Mouse (Mus musculus) thymus, adult 2 months (tissue): ENCODE data around the gene Arrdc2. TPM values are rescaled to one million over a fixed set of nuclear protein-coding genes. Genes with fewer than 3 reads are reported as not detected.
"Not testable (repeated sequence)": the region's sequence is repeated elsewhere in the genome, so short reads cannot be mapped to it uniquely, and the experiment has no call there.

Experiments
- DNase-seq: peaks from one replicate; pipeline ENCODE4 v3.0.0; 2021
- H3K27ac ChIP-seq: fragments of 200-500 bp; 2 replicates; pipeline ENCODE4 v1.5.1; 2012; ENCODE audit warnings: low read length, control low read depth; ENCODE audit not compliant: control insufficient read depth, insufficient read depth
- H3K27me3 ChIP-seq: fragments of 200-500 bp; 2 replicates; pipeline ENCODE4 v1.6.1; 2012; ENCODE audit warnings: mild to moderate bottlenecking, low read length, moderate library complexity, mixed read lengths; ENCODE audit not compliant: control insufficient read depth, insufficient read depth
- H3K36me3 ChIP-seq: fragments of 200-500 bp; 2 replicates; pipeline ENCODE4 v1.6.1; 2012; ENCODE audit warnings: mild to moderate bottlenecking, low read length, moderate library complexity; ENCODE audit not compliant: control insufficient read depth, insufficient read depth
- H3K4me1 ChIP-seq: fragments of 200-500 bp; replicated peaks from 2 replicates; pipeline ENCODE4 v1.6.1; 2012; ENCODE audit warnings: low read length; ENCODE audit not compliant: control insufficient read depth, insufficient read depth
- H3K4me3 ChIP-seq: fragments of 200-500 bp; 2 replicates; pipeline ENCODE4 v1.5.1; 2012; ENCODE audit warnings: mild to moderate bottlenecking, low read length, control low read depth, moderate library complexity; ENCODE audit not compliant: control insufficient read depth, insufficient read depth
- CTCF ChIP-seq: fragments of 200-500 bp; IDR thresholded peaks from 2 replicates; pipeline ENCODE4 v1.5.1; 2012; ENCODE audit warnings: mild to moderate bottlenecking, control low read depth, low read length, moderate library complexity, borderline replicate concordance; ENCODE audit not compliant: control insufficient read depth, poor library complexity, insufficient read depth; ENCODE audit errors: extremely low read depth
- POLR2A ChIP-seq: fragments of 200-500 bp; IDR thresholded peaks from 2 replicates; pipeline ENCODE4 v1.6.1; 2012; ENCODE audit warnings: mild to moderate bottlenecking, low read length, control low read depth, moderate library complexity; ENCODE audit not compliant: control insufficient read depth, poor library complexity, insufficient read depth; ENCODE audit errors: extremely low read depth
- WGBS: fragments of 180-500 bp; shearing (Covaris S2); methylation state at CpG from one replicate; pipeline ENCODE4 v1.1.7; 2018; 5-methylcytosine and 5-hydroxymethylcytosine counted together
- polyA plus RNA-seq: library from polyadenylated mRNA; depleted of rRNA; stranded (reverse); fragments of >200 nt; gene quantifications from 2 replicates; pipeline ENCODE4 v1.2.3, GENCODE M21; 2012

Arrdc2 gene
- polyA plus RNA-seq, 1 experiment = 77.4 TPM

DNA sequence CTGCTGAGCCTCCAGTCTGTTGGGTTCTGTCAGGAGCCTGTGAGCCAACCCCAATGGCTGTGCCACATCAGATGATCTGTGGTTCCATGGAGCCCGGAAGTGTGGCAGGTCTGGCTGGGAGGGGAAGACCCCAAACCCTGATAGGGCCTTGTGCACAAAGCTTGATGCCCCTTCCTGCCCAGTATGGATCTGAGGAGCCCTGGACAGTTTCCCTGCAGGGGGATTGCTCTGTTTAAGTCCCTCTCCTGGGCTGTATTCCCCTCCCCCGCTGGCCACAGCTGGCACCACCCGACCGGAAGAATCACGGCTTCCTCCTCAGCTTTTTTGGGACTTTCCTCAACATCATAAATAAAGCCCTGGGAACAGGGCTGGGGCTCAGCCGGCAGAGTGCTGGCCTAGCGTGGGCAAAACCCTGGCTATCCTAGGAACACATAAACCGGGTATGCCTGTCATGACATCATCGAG is 6.5 kb downstream of the Arrdc2 start:
- H3K27me3 ChIP-seq = no peaks in the 10 kb centered on the region
- TF ChIP-seq CTCF = no peak
- no peak for TF ChIP-seq POLR2A
- no peak overlapping the region for H3K4me3 ChIP-seq
- peaks cover 17% of the 10 kb centered on the region for H3K4me1 ChIP-seq
- 19% methylated on average over 9 of the region's 9 CpGs for WGBS
- H3K27ac ChIP-seq = no peak overlapping the region
- DNase-seq = no peak
- no peaks in the 10 kb centered on the region for H3K36me3 ChIP-seq

DNA sequence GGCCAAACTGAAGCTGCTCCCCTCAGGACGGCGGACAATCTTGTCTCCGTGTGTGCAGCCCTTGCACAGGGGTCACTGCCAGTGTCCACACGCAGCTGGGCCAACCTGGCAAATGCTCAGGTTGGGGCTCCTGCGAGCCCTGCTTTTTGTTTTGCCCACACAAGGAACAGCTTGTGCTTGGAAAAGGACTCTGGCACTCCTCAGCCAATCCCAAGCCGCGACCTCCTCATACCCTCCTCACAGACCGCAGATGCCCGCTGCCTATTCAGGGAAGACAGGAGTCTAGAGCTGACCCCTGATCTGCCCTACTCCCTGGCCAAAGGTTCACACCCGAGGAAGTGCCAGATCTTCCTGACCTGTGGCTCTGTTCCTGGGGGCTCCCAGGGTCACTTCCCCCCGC is 7.1 kb downstream of the Arrdc2 start:
- TF ChIP-seq POLR2A (no peak), CTCF (no peak)
- WGBS = 79% methylated on average over 11 of the region's 11 CpGs
- no peaks in the 10 kb centered on the region for H3K36me3 ChIP-seq
- H3K27ac ChIP-seq = no peak overlapping the region
- no peaks in the 10 kb centered on the region for H3K27me3 ChIP-seq
- no peak overlapping the region for H3K4me3 ChIP-seq
- DNase-seq = no peak
- peaks cover 17% of the 10 kb centered on the region for H3K4me1 ChIP-seq

DNA sequence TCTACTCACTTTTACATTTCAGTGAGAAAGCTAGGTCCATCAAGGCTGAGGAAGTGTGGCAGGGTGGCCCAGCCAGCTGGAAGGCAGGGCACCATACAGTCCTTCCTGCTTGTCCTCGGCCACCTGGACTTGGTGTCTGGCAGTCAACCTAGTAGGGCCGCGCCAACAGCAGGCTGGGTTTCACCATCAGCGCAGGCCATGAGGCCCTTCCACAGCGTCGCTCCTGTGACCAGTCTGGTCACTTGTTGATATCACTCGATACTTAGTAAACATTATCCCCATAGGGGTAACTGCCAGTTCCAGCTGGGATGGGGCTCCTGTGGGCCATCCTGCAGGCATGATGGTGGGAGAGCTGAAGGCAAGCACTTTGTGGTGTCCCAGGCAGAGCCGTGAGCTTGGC is 8.0 kb downstream of the Arrdc2 start:
- Histone ChIP-seq H3K4me3 (no peak overlapping the region), H3K36me3 (no peaks in the 10 kb centered on the region), H3K4me1 (peaks cover 17% of the 10 kb centered on the region), H3K27ac (no peak overlapping the region), H3K27me3 (no peaks in the 10 kb centered on the region)
- WGBS = 97% methylated on average over 8 of the region's 8 CpGs
- no peak for DNase-seq
- TF ChIP-seq POLR2A (no peak), CTCF (no peak)

DNA sequence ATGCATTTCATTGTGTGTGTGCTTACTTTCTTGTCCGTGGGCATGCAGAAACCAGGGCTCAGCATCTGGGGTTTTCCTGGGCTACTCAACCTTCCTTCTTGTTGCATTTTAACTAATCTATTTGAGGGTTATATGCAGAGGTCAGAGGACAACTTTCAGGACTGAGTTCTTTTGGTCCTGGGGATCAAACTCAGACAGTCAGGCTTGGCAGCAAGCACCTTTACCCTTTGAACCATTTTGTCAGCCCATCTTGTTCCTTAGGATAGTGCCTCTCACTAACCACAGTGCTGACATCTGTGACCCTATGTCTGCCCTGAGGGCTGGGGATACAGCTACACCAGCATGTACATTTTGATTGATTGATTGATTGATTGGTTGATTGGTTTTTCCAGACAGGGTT is 11.7 kb downstream of the Arrdc2 start:
- DNase-seq = no peak
- H3K4me3 ChIP-seq = no peak overlapping the region
- H3K4me1 ChIP-seq = peaks cover 6% of the 10 kb centered on the region
- no peak overlapping the region for H3K27ac ChIP-seq
- TF ChIP-seq POLR2A = no peak
- TF ChIP-seq CTCF = no peak
- no peaks in the 10 kb centered on the region for H3K36me3 ChIP-seq
- no peaks in the 10 kb centered on the region for H3K27me3 ChIP-seq
- 97% methylated on average over 1 of the region's 1 CpGs for WGBS

DNA sequence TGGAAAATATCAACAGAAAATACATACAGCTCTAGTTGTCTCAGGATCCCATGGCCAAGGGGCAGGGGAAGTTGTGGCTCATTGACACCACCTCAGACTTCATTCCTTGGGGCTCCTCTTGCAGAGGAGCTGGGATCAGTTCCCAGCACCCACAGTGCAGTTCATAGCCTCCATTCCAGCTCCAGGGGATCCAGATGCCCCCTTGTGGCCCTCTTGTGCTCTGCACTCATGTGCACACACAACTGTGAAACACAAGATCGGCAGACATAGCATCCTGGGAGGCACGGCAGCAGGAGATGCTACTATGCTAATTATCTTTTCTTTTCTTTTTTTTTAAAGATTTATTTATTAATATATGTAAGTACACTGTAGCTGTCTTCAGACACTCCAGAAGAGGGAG is 12.5 kb downstream of the Arrdc2 start:
- no peaks in the 10 kb centered on the region for H3K4me1 ChIP-seq
- WGBS = 97% methylated on average over 2 of the region's 2 CpGs
- TF ChIP-seq POLR2A = no peak
- peak; percentile 32; the same call in 1 of the 2 replicates for TF ChIP-seq CTCF
- H3K27ac ChIP-seq = no peak overlapping the region
- no peaks in the 10 kb centered on the region for H3K36me3 ChIP-seq
- H3K4me3 ChIP-seq = no peak overlapping the region
- H3K27me3 ChIP-seq = no peaks in the 10 kb centered on the region
- DNase-seq = no peak

DNA sequence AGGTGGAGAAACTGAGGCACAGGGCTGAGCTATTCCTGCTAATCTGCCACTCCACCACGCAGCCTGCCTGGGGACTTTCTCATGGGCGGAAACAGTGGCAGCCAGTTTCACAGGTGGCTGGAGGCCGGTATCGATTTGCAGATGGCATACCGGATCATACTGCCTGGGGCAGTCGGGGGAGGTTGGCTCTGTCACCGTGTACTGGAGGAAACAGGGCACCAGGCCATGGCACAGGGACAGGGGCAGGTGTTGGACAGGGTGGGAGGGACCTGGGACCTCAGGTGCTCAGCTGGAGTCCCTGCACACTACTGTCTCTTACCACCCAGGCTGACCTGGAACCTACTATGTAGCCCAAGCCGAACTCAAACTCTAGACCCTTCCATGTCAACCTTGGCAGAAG is 13.7 kb downstream of the Arrdc2 start:
- H3K36me3 ChIP-seq = no peaks in the 10 kb centered on the region
- H3K27ac ChIP-seq = no peak overlapping the region
- WGBS = 89% methylated on average over 8 of the region's 8 CpGs
- H3K27me3 ChIP-seq = no peaks in the 10 kb centered on the region
- no peaks in the 10 kb centered on the region; the same call in 1 of the 2 replicates for H3K4me1 ChIP-seq
- no peak for TF ChIP-seq POLR2A
- TF ChIP-seq CTCF = no peak
- no peak overlapping the region for H3K4me3 ChIP-seq
- no peak for DNase-seq

DNA sequence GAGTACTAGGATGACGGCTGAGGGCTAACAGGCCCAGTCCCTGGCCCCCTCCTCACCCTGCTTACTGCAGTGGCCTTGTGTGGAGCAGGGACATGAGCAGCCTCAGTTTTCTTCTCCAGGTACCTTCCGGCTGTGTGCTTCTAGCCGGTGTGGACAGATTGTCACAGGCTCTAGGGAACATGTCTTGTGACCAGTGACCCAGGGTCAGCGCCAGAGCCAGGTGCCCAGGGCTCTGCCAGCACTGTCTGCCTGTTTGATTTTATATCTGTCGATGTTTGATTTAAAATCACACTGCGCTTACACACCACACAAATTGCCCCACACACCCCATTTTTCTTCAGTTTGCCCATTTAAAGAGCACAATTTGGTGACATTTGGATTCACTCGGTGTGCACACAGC is 15.7 kb downstream of the Arrdc2 start:
- H3K27me3 ChIP-seq = no peaks in the 10 kb centered on the region
- TF ChIP-seq CTCF (no peak), POLR2A (no peak)
- DNase-seq = no peak
- H3K27ac ChIP-seq = no peak overlapping the region
- H3K4me3 ChIP-seq = no peak overlapping the region
- 95% methylated on average over 7 of the region's 7 CpGs for WGBS
- no peaks in the 10 kb centered on the region; the same call in 1 of the 2 replicates for H3K4me1 ChIP-seq
- no peaks in the 10 kb centered on the region for H3K36me3 ChIP-seq

DNA sequence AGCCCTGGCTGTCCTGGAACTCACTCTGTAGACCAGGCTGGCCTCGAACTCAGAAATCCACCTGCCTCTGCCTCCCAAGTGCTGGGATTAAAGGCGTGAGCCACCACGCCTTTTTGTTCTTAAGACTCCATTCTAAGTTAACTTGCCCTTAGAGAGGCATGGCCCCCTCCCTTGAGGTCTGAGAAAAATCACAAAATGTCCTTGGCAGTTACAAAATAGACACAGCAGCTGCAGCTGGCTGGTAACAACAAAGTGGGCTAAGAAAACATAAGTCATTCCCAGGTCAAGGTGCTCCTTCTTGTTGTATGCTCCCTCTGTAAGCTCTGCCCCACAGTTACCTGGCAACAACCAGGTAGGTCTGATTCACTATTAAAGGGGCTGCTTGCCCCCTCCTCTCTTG is 16.9 kb downstream of the Arrdc2 start:
- not testable (repeated sequence) for H3K27me3 ChIP-seq, H3K27ac ChIP-seq, H3K4me3 ChIP-seq, DNase-seq, H3K4me1 ChIP-seq, H3K36me3 ChIP-seq
- 93% methylated on average over 3 of the region's 3 CpGs for WGBS
